Mouse (Mus musculus) left cerebral cortex, postnatal 10 days (tissue): ENCODE results near the gene Chd2. TPM values are rescaled to one million over a fixed set of nuclear protein-coding genes. Genes with fewer than 3 reads are reported as not detected.
"Not testable (repeated sequence)": the region's sequence is repeated elsewhere in the genome, so short reads cannot be mapped to it uniquely, and the experiment has no call there.

Experiments
- DNase-seq, 2 experiments: peaks; one replicate each; pipeline ENCODE4 v3.0.0; 2021 to 2022; ENCODE audit warnings: low spot score in 2 of 2, mixed read lengths in 1 of 2; ENCODE audit errors: extremely low spot score in 1 of 2
- intact Hi-C: fragments of 180-260 bp; cut with DNase I; formaldehyde crosslinking; loops from one replicate; pipeline ENCODE4 v1.15.1; 2025
- total RNA-seq, 2 experiments: library from RNA; stranded (reverse); gene quantifications; 2 replicates each; pipeline ENCODE4 v1.2.3; 2021

Gene Chd2
- total RNA-seq, 2 experiments from 2014 or later: 42.9 to 52.4 TPM

GRCm38 (mm10) chr7:73530164-73530563, 11.5 kb downstream of the Chd2 start:
- intact Hi-C loops: no loop called here
- no peak for DNase-seq

- no peak for DNase-seq
- intact Hi-C loops: no loop called here
These were observed 12.4 kb downstream of the Chd2 start for GRCm38 (mm10) chr7:73529261-73529660.

- DNase-seq, intact Hi-C loops: not testable (repeated sequence)
These were observed 13.2 kb downstream of the Chd2 start for GRCm38 (mm10) chr7:73528377-73528894.

- intact Hi-C loops: no loop called here
These were observed 14.4 kb downstream of the Chd2 start for GRCm38 (mm10) chr7:73527225-73527624.

GRCm38 (mm10) chr7:73524454-73524952, 17.1 kb downstream of the Chd2 start:
- DNase-seq: peak; percentile 62 to 79
- intact Hi-C loops: loop anchor here (5.0 kb wide), 1 partner anchor 103 kb away; no protein-coding TSS in a partner anchor

More at GRCm38 (mm10) chr7:73527225-73527624, 14.4 kb downstream of the Chd2 start:
- no peak for DNase-seq

- no peak for DNase-seq
- intact Hi-C loops: loop anchor here (5.0 kb wide), 1 partner anchor 104 kb away; no protein-coding TSS in a partner anchor
These were observed 17.9 kb downstream of the Chd2 start for GRCm38 (mm10) chr7:73523608-73524259.

- DNase-seq: no peak
- intact Hi-C loops: loop anchor here (5.0 kb wide), 1 partner anchor 104 kb away; no protein-coding TSS in a partner anchor
These were observed 18.4 kb downstream of the Chd2 start for GRCm38 (mm10) chr7:73523183-73523582.

GRCm38 (mm10) chr7:73521277-73522193, 20.1 kb downstream of the Chd2 start:
- intact Hi-C loops: loop anchor here (5.0 kb wide), 1 partner anchor 106 kb away; no protein-coding TSS in a partner anchor
- DNase-seq: no peak

- intact Hi-C loops: loop anchor here (5.0 kb wide), 1 partner anchor 107 kb away; no protein-coding TSS in a partner anchor
- DNase-seq: no peak
These were observed 21.4 kb downstream of the Chd2 start for GRCm38 (mm10) chr7:73520231-73520630.

GRCm38 (mm10) chr7:73519060-73519796, 22.4 kb downstream of the Chd2 start:
- intact Hi-C loops: no loop called here
- DNase-seq: no peak

GRCm38 (mm10) chr7:73518373-73518980, 23.2 kb downstream of the Chd2 start:
- intact Hi-C loops, DNase-seq: not testable (repeated sequence)

GRCm38 (mm10) chr7:73517432-73518054, 24.1 kb downstream of the Chd2 start:
- intact Hi-C loops: no loop called here
- no peak for DNase-seq

- no peak for DNase-seq
- intact Hi-C loops: no loop called here
These were observed 24.8 kb downstream of the Chd2 start for GRCm38 (mm10) chr7:73516820-73517219.

GRCm38 (mm10) chr7:73514560-73514959, 27.1 kb downstream of the Chd2 start:
- DNase-seq: no peak
- intact Hi-C loops: no loop called here

- intact Hi-C loops: no loop called here
These were observed 29.2 kb downstream of the Chd2 start for GRCm38 (mm10) chr7:73512422-73512821.

GRCm38 (mm10) chr7:73508688-73509087, 32.9 kb downstream of the Chd2 start:
- intact Hi-C loops: no loop called here

More at GRCm38 (mm10) chr7:73512422-73512821, 29.2 kb downstream of the Chd2 start:
- no peak for DNase-seq

GRCm38 (mm10) chr7:73507491-73507890, 34.1 kb downstream of the Chd2 start:
- intact Hi-C loops: no loop called here
- DNase-seq: peak in 1 of 2 experiments; percentile 36

More at GRCm38 (mm10) chr7:73508688-73509087, 32.9 kb downstream of the Chd2 start:
- DNase-seq: no peak

- intact Hi-C loops: no loop called here
- no peak for DNase-seq
These were observed 34.8 kb downstream of the Chd2 start for GRCm38 (mm10) chr7:73506852-73507251.
